Mouse (Mus musculus) colon, adult 2 months (tissue): ENCODE measurements around the gene Hist1h4a. TPM values are rescaled to one million over a fixed set of nuclear protein-coding genes. Genes with fewer than 3 reads are reported as not detected.

Source experiments
- polyA plus RNA-seq: library from polyadenylated mRNA; depleted of rRNA; stranded (reverse); fragments of >200 nt; gene quantifications from 2 replicates; pipeline ENCODE4 v1.2.3, GENCODE M21; 2012; rRNA removed

The Hist1h4a gene
- polyA plus RNA-seq = 15.5 and 15.9 TPM in 2 replicates

DNA sequence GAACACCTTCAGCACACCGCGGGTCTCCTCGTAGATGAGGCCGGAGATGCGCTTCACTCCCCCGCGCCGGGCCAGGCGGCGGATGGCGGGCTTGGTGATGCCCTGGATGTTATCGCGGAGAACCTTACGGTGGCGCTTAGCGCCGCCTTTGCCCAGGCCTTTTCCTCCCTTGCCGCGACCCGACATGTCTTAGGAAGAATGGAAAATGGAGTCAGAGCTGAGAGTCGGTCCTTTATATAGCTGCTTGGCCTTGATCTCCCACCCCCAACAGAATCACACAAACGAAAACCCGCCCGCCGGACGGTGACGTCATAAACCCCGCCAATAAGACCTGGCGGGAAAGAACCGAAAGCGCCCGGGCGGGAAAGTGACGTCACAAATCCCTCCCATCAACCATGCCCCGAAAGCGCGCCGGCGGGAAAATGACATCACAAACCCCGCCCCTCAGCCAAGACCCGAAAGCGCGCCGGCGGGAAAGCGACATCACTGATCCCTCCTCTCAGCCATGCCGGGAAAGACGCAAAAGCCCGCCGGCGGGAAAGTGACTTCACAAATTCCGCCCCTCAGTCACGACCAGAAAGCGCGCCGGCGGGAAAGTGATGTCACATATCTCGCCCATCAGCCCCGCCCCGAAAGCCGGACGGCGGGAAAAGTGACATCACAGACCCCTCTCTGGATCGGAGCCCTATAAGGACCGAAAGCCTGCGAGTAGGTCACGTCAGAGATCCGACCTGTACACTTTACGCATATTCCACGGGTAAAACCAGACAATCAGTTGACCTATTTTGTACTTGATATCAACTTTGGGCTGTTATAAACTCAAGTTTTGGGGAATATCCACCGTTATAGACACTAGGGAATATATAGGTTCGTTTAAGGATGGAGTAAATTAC is at the start of gene Hist1h4a:
TSS of gene Hist1h4a (minus strand) at position 259 of the 893 bp plus-strand sequence.

DNA sequence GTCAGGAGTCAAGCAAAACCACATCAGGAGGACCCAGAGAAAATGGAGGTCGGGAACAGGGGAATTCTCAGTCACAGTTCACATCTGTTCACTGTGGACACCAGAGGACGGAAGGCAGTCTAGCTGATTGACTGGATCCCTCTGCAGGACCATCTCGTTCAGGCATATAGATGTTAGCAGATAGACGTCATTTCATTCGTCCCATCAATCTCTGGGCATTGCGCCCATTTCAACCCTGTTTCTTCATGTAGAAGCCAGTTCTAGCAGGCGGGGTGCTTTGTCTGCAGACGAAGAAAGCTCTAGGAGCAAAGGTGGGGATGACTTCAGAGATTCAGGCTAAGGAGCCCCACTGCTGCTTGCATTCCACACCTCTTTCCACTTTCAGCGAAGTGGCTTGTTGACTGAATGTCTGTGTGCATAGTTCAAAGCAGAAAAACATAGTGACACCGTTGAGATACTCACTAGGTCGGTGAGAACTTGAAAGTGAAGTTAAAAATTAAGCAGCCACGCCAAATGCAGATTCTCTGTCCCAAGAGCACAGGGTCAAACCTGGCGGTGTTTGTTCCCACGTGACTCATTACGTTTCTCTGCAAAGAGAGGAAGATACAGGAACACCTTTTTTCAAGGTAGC is 45.5 kb upstream of the Hist1h4a start, which contains the start of gene Slc17a2:
TSS of gene Slc17a2 (plus strand) at position 572 of the 631 bp plus-strand sequence.

GRCm38 (mm10) chr13:23769613-23770012 is 8.6 kb upstream of the Hist1h4a start, which contains the start of gene Trim38:
Trim38 (plus strand) TSS chr13:23769913.

GRCm38 (mm10) chr13:23763586-23764323 is 2.7 kb upstream of the Hist1h4a start, which contains the start of gene Hist1h1a:
Hist1h1a (plus strand) TSS chr13:23763666.

GRCm38 (mm10) chr13:23761871-23762821 is 1.1 kb upstream of the Hist1h4a start, which contains the start of gene Hist1h3a:
Hist1h3a (minus strand) TSS chr13:23762386.

DNA sequence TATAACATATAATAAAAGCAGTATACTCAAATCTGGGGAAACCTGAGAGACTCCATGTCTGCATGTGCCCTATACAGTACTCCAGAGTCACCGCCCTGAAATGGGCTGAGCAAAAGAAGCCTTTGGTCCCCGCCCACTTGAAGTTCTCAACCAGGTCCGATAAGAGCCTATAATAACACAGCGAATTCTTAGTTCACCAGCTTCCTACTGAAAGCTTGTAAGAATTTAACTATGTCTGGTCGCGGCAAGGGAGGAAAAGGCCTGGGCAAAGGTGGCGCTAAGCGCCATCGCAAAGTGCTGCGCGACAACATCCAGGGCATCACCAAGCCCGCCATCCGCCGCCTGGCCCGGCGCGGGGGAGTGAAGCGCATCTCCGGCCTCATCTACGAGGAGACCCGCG is 4.2 kb downstream of the Hist1h4a start, which contains the start of gene Hist1h4b:
TSS of gene Hist1h4b (plus strand) at position 224 of the 400 bp plus-strand sequence.

DNA sequence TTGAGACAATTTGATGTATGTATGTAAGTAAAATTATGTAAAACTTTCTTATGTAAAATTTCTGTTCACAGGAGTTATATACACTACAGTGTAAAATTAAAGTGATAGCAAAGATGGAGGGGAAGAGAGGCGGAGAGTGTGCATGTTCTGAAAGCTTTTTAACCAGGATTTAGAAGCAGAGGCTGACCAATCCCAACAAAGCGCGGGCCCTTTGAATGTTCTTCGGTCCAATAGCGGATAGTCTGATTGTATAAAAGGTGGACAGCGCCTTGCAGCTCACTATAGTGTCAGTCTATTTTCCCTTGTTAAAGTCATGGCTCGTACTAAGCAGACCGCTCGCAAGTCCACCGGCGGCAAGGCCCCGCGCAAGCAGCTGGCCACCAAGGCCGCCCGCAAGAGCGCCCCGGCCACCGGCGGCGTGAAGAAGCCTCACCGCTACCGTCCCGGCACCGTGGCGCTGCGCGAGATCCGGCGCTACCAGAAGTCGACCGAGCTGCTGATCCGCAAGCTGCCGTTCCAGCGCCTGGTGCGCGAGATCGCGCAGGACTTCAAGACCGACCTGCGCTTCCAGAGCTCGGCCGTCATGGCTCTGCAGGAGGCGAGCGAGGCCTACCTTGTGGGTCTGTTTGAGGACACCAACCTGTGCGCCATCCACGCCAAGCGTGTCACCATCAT is 8.8 kb downstream of the Hist1h4a start, which contains the start of gene Hist1h3b:
TSS of gene Hist1h3b (plus strand) at position 201 of the 675 bp plus-strand sequence.

DNA sequence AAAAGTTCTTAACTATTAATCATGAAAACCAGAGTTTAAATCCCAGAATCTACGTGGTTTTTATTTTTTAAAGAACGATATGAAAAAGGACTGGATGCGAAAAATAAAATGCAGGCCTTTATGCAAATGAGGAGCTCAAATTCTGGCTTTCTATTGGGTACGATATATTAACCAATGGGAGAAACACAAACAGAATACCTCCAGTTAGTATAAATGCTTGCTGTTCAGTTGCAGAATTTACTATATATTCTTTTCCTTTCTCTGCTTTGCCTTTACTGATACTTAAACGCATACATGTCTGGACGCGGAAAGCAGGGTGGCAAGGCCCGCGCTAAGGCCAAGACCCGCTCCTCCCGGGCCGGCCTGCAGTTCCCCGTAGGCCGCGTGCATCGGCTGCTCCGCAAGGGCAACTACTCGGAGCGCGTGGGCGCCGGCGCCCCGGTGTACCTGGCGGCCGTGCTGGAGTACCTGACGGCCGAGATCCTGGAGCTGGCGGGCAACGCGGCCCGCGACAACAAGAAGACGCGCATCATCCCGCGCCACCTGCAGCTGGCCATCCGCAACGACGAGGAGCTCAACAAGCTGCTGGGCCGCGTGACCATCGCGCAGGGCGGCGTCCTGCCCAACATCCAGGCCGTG is 10.1 kb downstream of the Hist1h4a start, which contains the start of gene Hist1h2ab:
TSS of gene Hist1h2ab (plus strand) at position 288 of the 639 bp plus-strand sequence.

DNA sequence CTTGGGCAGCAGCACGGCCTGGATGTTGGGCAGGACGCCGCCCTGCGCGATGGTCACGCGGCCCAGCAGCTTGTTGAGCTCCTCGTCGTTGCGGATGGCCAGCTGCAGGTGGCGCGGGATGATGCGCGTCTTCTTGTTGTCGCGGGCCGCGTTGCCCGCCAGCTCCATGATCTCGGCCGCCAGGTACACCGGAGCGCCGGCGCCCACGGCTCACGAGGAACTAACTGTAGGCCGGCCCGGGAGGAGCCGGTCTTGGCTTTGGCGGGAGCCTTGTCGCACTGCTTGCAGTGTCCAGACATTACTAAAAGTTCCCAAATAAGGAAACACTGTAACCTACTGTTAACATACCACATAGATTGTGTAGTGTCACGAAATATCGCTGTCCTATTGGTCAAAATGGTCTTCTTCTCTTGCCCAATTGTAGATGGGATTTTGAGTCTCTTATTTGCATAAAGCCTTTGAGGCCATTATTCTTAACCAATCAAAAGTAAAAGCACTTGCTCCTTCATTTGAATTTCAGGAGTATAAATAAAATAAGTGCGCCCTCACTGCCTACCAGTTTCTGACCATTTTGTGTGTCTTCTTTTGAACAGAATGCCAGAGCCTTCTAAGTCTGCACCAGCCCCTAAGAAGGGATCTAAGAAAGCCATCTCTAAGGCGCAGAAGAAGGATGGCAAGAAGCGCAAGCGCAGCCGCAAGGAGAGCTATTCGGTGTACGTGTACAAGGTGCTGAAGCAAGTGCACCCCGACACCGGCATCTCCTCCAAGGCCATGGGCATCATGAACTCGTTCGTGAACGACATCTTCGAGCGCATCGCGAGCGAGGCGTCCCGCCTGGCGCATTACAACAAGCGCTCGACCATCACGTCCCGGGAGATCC is 14.6 kb downstream of the Hist1h4a start, which contains the start of gene Hist1h2bb:
TSS of gene Hist1h2bb (plus strand) at position 534 of the 880 bp plus-strand sequence.

GRCm38 (mm10) chr13:23745381-23746161 is 15.5 kb downstream of the Hist1h4a start, which contains the start of gene Hist1h3c:
Hist1h3c (minus strand) TSS chr13:23745602.

DNA sequence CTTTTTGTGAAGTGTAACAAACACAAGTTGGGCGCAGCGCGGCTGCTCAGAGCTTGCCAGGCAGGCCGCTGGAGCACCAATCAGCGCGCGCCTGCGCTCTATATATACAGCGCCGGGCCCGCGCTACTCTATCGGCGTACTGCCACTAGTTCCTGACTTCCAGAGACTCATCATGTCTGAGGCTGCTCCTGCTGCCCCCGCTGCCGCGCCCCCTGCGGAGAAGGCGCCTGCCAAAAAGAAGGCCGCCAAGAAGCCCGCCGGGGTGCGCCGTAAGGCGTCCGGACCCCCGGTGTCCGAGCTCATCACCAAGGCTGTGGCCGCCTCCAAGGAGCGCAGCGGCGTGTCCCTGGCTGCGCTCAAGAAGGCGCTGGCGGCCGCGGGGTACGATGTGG is 22.4 kb downstream of the Hist1h4a start, which contains the start of gene Hist1h1c:
TSS of gene Hist1h1c (plus strand) at position 132 of the 392 bp plus-strand sequence.

Other genes starting within 250 kb of the Hist1h4a start
- 42.2 and 63.4 TPM in 2 replicates for gene Hist1h4h, start 230.2 kb downstream of the Hist1h4a start, polyA plus RNA-seq
- gene Hist1h2af, start 227.3 kb downstream of the Hist1h4a start, polyA plus RNA-seq = 245 and 289 TPM in 2 replicates
- gene Hist1h3g, start 225.8 kb downstream of the Hist1h4a start, polyA plus RNA-seq = 23.2 and 33.2 TPM in 2 replicates
- 4.9 and 5.3 TPM in 2 replicates for gene Hist1h2bh, start 217.8 kb downstream of the Hist1h4a start, polyA plus RNA-seq
- gene Hist1h3f, start 217.2 kb downstream of the Hist1h4a start, polyA plus RNA-seq = 5.0 and 6.7 TPM in 2 replicates
- gene Hist1h4f, start 209.6 kb downstream of the Hist1h4a start, polyA plus RNA-seq = 13.1 and 22.8 TPM in 2 replicates
- 0.45 and 0.47 TPM in 2 replicates for gene Hist1h1d, start 208.0 kb downstream of the Hist1h4a start, polyA plus RNA-seq
- 32.1 and 36.8 TPM in 2 replicates for gene Hist1h3e, start 198.9 kb downstream of the Hist1h4a start, polyA plus RNA-seq
- 15.1 and 16.2 TPM in 2 replicates for gene Hist1h2ae, start 190.0 kb downstream of the Hist1h4a start, polyA plus RNA-seq
- 49.0 and 58.2 TPM in 2 replicates for gene Hist1h2bg, start 189.8 kb downstream of the Hist1h4a start, polyA plus RNA-seq
- gene Hist1h2bf, start 187.0 kb downstream of the Hist1h4a start, polyA plus RNA-seq = 11.4 and 19.0 TPM in 2 replicates
- gene Hist1h2ad, start 186.8 kb downstream of the Hist1h4a start, polyA plus RNA-seq = 6.9 and 11.5 TPM in 2 replicates
- 13.8 and 18.8 TPM in 2 replicates for gene Hist1h3d, start 185.5 kb downstream of the Hist1h4a start, polyA plus RNA-seq
- gene Hist1h4d, start 179.6 kb downstream of the Hist1h4a start, polyA plus RNA-seq = 12.3 and 14.7 TPM in 2 replicates
- 3.1 and 3.3 TPM in 2 replicates for gene Hist1h2be, start 140.1 kb downstream of the Hist1h4a start, polyA plus RNA-seq
- 3.2 and 3.9 TPM in 2 replicates for gene Hist1h1e, start 138.7 kb downstream of the Hist1h4a start, polyA plus RNA-seq
- gene Hist1h2ac, start 77.3 kb downstream of the Hist1h4a start, polyA plus RNA-seq = 2.4 and 3.8 TPM in 2 replicates
- 410 and 605 TPM in 2 replicates for gene Hist1h2bc, start 77.0 kb downstream of the Hist1h4a start, polyA plus RNA-seq
- gene Hist1h1t, start 65.4 kb downstream of the Hist1h4a start, polyA plus RNA-seq = not detected in 2 replicates
- 20.7 and 21.2 TPM in 2 replicates for gene Hist1h4c, start 62.8 kb downstream of the Hist1h4a start, polyA plus RNA-seq
- gene Hfe, start 50.4 kb downstream of the Hist1h4a start, polyA plus RNA-seq = 9.4 and 10.3 TPM in 2 replicates
- gene Hist1h1c, start 22.4 kb downstream of the Hist1h4a start, polyA plus RNA-seq = 204 and 212 TPM in 2 replicates
- 23.6 and 30.3 TPM in 2 replicates for gene Hist1h3c, start 15.6 kb downstream of the Hist1h4a start, polyA plus RNA-seq
- gene Hist1h2bb, start 14.5 kb downstream of the Hist1h4a start, polyA plus RNA-seq = 12.8 and 18.4 TPM in 2 replicates
- gene Hist1h2ab, start 10.1 kb downstream of the Hist1h4a start, polyA plus RNA-seq = 23.5 and 25.9 TPM in 2 replicates
- gene Hist1h3b, start 9.0 kb downstream of the Hist1h4a start, polyA plus RNA-seq = 26.4 and 32.0 TPM in 2 replicates
- gene Hist1h4b, start 4.2 kb downstream of the Hist1h4a start, polyA plus RNA-seq = 20.0 and 20.8 TPM in 2 replicates
- 23.6 and 24.8 TPM in 2 replicates for gene Hist1h3a, start 1.2 kb upstream of the Hist1h4a start, polyA plus RNA-seq
- gene Hist1h1a, start 2.4 kb upstream of the Hist1h4a start, polyA plus RNA-seq = 1.1 and 1.4 TPM in 2 replicates
- 0.12 and 0.14 TPM in 2 replicates for gene Trim38, start 8.7 kb upstream of the Hist1h4a start, polyA plus RNA-seq
- 0.36 and 0.59 TPM in 2 replicates for gene Slc17a2, start 45.8 kb upstream of the Hist1h4a start, polyA plus RNA-seq
- gene Slc17a3, start 78.2 kb upstream of the Hist1h4a start, polyA plus RNA-seq = not detected in 2 replicates
- gene Slc17a1, start 106.5 kb upstream of the Hist1h4a start, polyA plus RNA-seq = not detected in 2 replicates
- 16.1 and 27.1 TPM in 2 replicates for gene Slc17a4, start 153.8 kb upstream of the Hist1h4a start, polyA plus RNA-seq
- not detected in 2 replicates for gene Hist1h2ba, start 172.9 kb upstream of the Hist1h4a start, polyA plus RNA-seq
- not detected in 2 replicates for gene Hist1h2aa, start 173.2 kb upstream of the Hist1h4a start, polyA plus RNA-seq
- 2.1 and 3.1 TPM in 2 replicates for gene Scgn, start 230.0 kb upstream of the Hist1h4a start, polyA plus RNA-seq